Mouse (Mus musculus): ENCODE measurements around the gene Mmp25.

The Mmp25 gene

GRCm38 (mm10) chr17:23644613-23645495, at the start of gene Mmp25:
Gene Mmp25 (minus strand): TSS chr17:23645277.
- DNase-seq (ENCODE audit: low spot score) = no peak

- DNase-seq (ENCODE audit: low spot score) = no peak
Measured at GRCm38 (mm10) chr17:23694491-23694890, 49.4 kb upstream of the Mmp25 start.

GRCm38 (mm10) chr17:23683856-23684672, 39.0 kb upstream of the Mmp25 start, which contains the start of gene Cldn9:
Gene Cldn9 (minus strand): TSS chr17:23684026.
- DNase-seq (ENCODE audit: low spot score) = no peak

- DNase-seq (ENCODE audit: low spot score) = no peak
Measured at GRCm38 (mm10) chr17:23683226-23683625, 38.1 kb upstream of the Mmp25 start.

- DNase-seq (ENCODE audit: low spot score) = no peak
Measured at GRCm38 (mm10) chr17:23682530-23682929, 37.5 kb upstream of the Mmp25 start.

- no peak for DNase-seq (ENCODE audit: low spot score)
Measured at GRCm38 (mm10) chr17:23682092-23682491, 37.0 kb upstream of the Mmp25 start.

GRCm38 (mm10) chr17:23681086-23681485, 36.0 kb upstream of the Mmp25 start:
- no peak for DNase-seq (ENCODE audit: low spot score)

GRCm38 (mm10) chr17:23680336-23680735, 35.3 kb upstream of the Mmp25 start:
- DNase-seq (ENCODE audit: low spot score) = no peak

GRCm38 (mm10) chr17:23679127-23679835, 34.2 kb upstream of the Mmp25 start, which contains the start of gene Cldn6:
Gene Cldn6 (plus strand): TSS chr17:23679249.
- DNase-seq (ENCODE audit: low spot score) = no peak

- DNase-seq (ENCODE audit: low spot score) = peak; percentile 76
Measured at GRCm38 (mm10) chr17:23677236-23677679, 32.2 kb upstream of the Mmp25 start, which contains the start of gene Tnfrsf12a. Gene Tnfrsf12a (minus strand): TSS chr17:23677468.

- DNase-seq (ENCODE audit: low spot score) = no peak
Measured at GRCm38 (mm10) chr17:23676473-23677031, 31.5 kb upstream of the Mmp25 start.

- no peak for DNase-seq (ENCODE audit: low spot score)
Measured at GRCm38 (mm10) chr17:23675564-23676281, 30.6 kb upstream of the Mmp25 start.

- no peak for DNase-seq (ENCODE audit: low spot score)
Measured at GRCm38 (mm10) chr17:23675127-23675526, 30.1 kb upstream of the Mmp25 start.

- DNase-seq (ENCODE audit: low spot score) = no peak
Measured at GRCm38 (mm10) chr17:23674271-23674952, 29.3 kb upstream of the Mmp25 start.

GRCm38 (mm10) chr17:23673424-23674073, 28.5 kb upstream of the Mmp25 start, which contains the start of the genes Hcfc1r1 and Thoc6:
Gene Hcfc1r1 (plus strand): TSS chr17:23673596.
Gene Thoc6 (minus strand): TSS chr17:23673882.
- DNase-seq (ENCODE audit: low spot score) = peak; percentile 82

GRCm38 (mm10) chr17:23672761-23673160, 27.7 kb upstream of the Mmp25 start:
- no peak for DNase-seq (ENCODE audit: low spot score)

- no peak for DNase-seq (ENCODE audit: low spot score)
Measured at GRCm38 (mm10) chr17:23671519-23671918, 26.4 kb upstream of the Mmp25 start.

- no peak for DNase-seq (ENCODE audit: low spot score)
Measured at GRCm38 (mm10) chr17:23670516-23671074, 25.5 kb upstream of the Mmp25 start.

- DNase-seq (ENCODE audit: low spot score) = no peak
Measured at GRCm38 (mm10) chr17:23665511-23665910, 20.4 kb upstream of the Mmp25 start.

Data from spleen, adult 12 weeks (tissue).